Mouse (Mus musculus): ENCODE results near the gene Pex11g. TPM values are rescaled to one million over a fixed set of nuclear protein-coding genes. Genes with fewer than 3 reads are reported as not detected.
A peak's percentile ranks its signal among the peaks of the same experiment; 100 is the strongest.

Pex11g gene
- 4.0 and 5.7 TPM in 2 replicates for polyA plus RNA-seq (2015; fragmentation: Nextera tagmentation; extraction: Ambion mirVana)

DNA sequence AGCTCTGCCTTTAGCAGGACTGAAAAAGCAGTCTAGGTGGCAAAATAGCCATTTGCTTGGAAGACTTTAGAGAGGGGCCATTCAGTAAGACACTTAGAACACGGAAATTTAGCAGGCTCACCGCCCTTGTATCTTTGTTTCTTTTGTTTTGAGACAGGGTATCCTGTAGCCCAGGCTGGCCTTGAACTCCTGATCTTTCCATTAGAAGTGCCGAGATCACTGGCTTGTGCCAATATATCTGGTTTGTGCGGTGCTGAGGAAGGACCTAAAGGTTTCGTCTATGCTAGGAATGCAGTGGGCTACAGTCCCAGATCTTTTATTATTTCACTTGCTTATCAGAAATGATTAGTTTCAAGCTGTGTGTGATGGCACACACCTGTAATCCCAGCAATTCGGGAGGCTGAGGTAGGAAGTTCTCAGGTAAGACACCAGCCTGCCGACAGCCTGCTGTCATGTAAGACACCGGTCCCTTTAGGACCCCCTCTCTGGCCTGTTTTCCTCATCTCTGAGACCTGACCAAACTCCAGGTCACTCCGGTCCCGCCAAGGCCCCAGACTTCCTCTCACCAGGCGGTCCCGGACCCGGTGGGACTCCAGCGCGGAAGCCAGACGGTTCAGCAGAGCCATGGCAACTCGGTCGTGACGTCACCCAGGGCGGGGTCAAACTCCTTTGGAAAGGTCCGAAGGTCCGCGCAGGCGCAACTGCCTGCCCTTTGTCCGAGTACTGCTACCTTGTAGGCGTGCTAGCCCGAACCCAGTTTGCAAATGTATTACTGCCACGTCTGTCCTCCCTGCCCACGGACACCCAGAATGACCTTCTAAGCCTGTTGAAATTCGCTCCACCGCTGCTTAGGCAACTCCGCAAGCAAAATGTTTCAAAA is at the start of gene Pex11g:
Pex11g (minus strand) TSS at position 675 of the 880 bp plus-strand sequence.
- ATAC-seq (ENCODE audit: low FRiP score), result peak; percentile 93
- Histone ChIP-seq H3K36me3 (no peaks in the 10 kb centered on the region), H3K9ac (replicated peaks) (peak within 1 kb of the TSS; percentile 54), H3K27me3 (replicated peaks) (no peaks in the 10 kb centered on the region), H3K4me2 (peak within 1 kb of the TSS; percentile 67), H3K4me3 (replicated peaks) (peak within 1 kb of the TSS; percentile 48), H3K4me1 (peaks cover 12% of the 10 kb centered on the region), H3K9me3 (replicated peaks) (no peaks in the 10 kb centered on the region), H3K27ac (replicated peaks) (peak within 1 kb of the TSS; percentile 82)
- WGBS, result 8% methylated on average over 32 of the region's 32 CpGs

DNA sequence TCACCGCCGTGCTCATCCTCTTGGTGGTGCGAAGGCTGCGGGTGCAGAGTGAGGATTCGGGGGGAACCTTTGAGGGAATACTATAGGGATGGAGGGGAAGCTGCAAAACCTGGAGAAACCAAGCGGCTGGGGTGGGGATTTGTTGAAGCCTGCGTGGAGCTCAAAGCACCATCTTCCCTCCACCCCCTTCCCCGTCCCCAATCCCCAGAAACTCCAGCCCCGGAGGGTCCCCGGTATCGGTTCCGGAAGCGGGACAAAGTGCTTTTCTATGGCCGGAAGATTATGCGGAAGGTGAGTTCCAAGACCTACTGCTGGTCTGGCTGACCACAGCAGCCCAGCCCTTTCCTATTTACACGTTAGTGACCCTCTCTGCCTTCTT is 49.6 kb upstream of the Pex11g start:
- Histone ChIP-seq H3K9me3 (replicated peaks) (no peaks in the 10 kb centered on the region), H3K4me3 (replicated peaks) (peak overlapping the region; percentile 68), H3K27me3 (replicated peaks) (no peaks in the 10 kb centered on the region), H3K9ac (replicated peaks) (peak overlapping the region; percentile 64), H3K4me2 (peak overlapping the region; percentile 83), H3K4me1 (peaks cover 23% of the 10 kb centered on the region), H3K36me3 (peaks cover 29% of the 10 kb centered on the region), H3K27ac (replicated peaks) (peak overlapping the region; percentile 87)
- WGBS, result 12% methylated on average over 16 of the region's 16 CpGs
- peak; percentile 35 for ATAC-seq (ENCODE audit: low FRiP score)

DNA sequence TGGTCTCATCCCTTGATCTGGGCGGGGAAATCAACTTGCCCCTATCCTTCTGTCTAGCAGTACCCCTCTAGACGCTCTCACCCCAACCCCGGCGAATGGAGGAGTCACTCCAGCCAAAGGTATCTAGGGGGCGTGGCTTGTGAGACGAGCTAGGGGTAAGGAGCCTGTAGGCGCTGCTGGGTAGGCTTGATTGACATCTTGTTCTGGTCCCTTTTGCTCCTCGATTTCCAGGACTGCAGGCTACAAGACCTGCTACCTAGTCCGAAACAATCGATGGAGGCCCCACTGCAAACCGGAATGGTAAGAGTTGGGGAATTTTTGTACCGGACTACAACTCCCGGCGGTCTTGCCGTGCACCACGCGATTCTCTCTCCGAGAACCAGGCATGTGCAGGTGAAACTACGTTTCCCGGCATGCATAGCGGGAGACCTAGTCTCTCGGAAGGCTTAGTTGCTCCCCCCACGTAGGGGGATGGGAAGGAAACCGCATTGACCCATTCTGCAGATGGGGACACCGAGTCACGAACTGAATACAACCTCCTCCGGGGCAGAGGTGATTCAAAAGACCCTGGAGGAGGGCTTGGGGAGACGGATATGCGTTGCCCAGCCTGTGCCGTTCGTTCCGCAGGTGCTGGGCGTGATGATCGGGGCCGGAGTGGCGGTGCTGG is 49.1 kb upstream of the Pex11g start:
- no peaks in the 10 kb centered on the region for H3K27me3 ChIP-seq (replicated peaks)
- H3K36me3 ChIP-seq, result peaks cover 30% of the 10 kb centered on the region
- H3K9ac ChIP-seq (replicated peaks), result peak overlapping the region; percentile 64
- H3K27ac ChIP-seq (replicated peaks), result peak overlapping the region; percentile 87
- peak overlapping the region; percentile 83 for H3K4me2 ChIP-seq
- WGBS, result 2% methylated on average over 36 of the region's 36 CpGs
- H3K9me3 ChIP-seq (replicated peaks), result no peaks in the 10 kb centered on the region
- peaks cover 23% of the 10 kb centered on the region for H3K4me1 ChIP-seq
- ATAC-seq (ENCODE audit: low FRiP score), result peak; percentile 88
- peak overlapping the region; percentile 68 for H3K4me3 ChIP-seq (replicated peaks)

DNA sequence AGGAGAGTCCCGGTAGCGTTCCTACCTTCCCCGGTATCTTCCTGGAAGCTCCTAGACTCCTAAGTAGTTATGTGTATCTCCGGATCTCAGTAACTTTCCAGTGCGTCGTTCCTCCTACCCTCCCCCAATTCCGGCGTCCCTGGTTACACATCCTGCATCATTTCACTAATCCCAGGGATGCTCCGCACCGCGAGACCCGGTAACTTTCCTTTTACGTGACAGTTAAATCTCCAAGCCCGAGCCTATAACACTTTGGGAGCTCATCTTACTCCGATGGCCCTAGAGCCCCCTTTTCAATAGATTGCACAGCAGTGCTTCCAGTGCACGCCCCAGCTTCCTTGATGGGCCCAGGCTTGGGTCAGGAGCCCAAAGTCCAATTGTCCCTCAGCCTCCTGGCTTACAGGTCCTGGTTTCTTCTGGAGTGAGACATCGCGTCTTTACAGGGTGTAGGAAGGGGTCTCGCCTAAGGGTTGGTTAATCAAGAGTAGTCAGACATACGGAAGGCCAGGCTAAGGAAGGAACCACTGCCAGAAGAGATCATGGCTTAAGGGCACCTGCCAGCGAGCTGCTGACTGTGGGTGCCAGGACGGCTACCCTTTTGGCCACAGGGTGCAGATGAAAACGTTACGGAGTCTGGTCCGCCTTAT is 48.4 kb upstream of the Pex11g start:
- WGBS, result 1% methylated on average over 25 of the region's 25 CpGs
- H3K4me2 ChIP-seq, result peak overlapping the region; percentile 83
- ATAC-seq (ENCODE audit: low FRiP score), result peak; percentile 35
- H3K27me3 ChIP-seq (replicated peaks), result no peaks in the 10 kb centered on the region
- H3K27ac ChIP-seq (replicated peaks), result peak overlapping the region; percentile 87
- H3K4me1 ChIP-seq, result peaks cover 23% of the 10 kb centered on the region
- no peaks in the 10 kb centered on the region for H3K9me3 ChIP-seq (replicated peaks)
- H3K9ac ChIP-seq (replicated peaks), result peak overlapping the region; percentile 64
- H3K36me3 ChIP-seq, result peaks cover 31% of the 10 kb centered on the region
- H3K4me3 ChIP-seq (replicated peaks), result peak overlapping the region; percentile 68

DNA sequence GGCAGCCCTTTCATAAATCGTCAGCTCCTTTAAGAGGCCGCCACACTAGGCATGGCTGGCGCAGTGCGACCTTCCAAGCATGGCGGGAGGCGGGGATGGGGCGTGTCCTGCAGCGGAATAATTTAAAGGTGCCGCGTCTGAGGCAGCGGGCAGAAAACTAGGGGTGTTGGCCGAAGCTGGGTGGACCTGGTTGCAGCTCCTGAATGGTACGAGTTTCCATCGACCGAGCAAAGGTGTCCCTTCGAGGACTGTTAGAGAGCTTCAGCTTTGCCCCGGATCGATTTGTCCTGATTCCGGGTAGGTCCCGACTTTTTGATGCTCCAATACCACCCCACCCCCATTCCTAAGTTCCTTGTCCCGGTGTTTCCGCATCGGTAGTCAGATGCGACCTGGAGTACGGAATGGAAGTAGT is 47.8 kb upstream of the Pex11g start, which contains the start of gene Pnpla6:
Pnpla6 (plus strand) TSS at position 125 of the 412 bp plus-strand sequence.
- H3K9me3 ChIP-seq (replicated peaks), result no peaks in the 10 kb centered on the region
- peak within 1 kb of the TSS; percentile 87 for H3K27ac ChIP-seq (replicated peaks)
- peak within 1 kb of the TSS; percentile 64 for H3K9ac ChIP-seq (replicated peaks)
- ATAC-seq (ENCODE audit: low FRiP score), result peak; percentile 79
- peak within 1 kb of the TSS; percentile 83 for H3K4me2 ChIP-seq
- H3K27me3 ChIP-seq (replicated peaks), result no peaks in the 10 kb centered on the region
- WGBS, result under 1% methylated on average over 25 of the region's 25 CpGs
- H3K36me3 ChIP-seq, result peaks cover 37% of the 10 kb centered on the region
- H3K4me3 ChIP-seq (replicated peaks), result peak within 1 kb of the TSS; percentile 68
- H3K4me1 ChIP-seq, result peaks cover 23% of the 10 kb centered on the region

DNA sequence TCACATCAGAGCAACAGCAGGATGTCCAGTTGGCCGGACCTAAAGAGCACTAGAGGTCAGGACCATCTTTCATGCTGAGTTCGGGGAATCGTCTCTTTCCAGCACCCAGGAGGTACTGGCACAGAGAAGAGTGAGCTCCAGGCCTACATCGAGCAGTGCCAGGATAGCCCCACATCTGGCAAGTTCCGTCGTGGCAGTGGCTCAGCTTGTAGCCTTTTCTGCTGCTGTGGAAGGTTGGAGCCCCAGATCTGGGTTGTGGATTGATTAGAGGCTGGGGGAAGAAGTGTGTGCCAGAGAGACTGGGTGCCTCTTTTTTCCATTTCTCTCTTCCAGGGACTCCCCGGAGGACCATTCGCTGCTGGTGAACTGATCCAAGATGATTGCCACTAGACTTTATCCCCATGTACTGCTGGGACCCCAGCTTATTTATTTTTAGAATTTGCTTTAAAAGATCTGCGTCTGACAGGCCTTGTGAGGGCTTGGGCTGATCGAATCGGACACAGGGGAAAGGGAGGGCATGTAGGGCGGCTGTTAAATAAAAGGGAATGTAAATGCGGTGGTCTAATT is 47.3 kb upstream of the Pex11g start:
- ATAC-seq (ENCODE audit: low FRiP score), result no peak; the same call in 1 of the 2 replicates
- peak overlapping the region; percentile 68 for H3K4me3 ChIP-seq (replicated peaks)
- H3K4me2 ChIP-seq, result peak overlapping the region; percentile 83
- H3K36me3 ChIP-seq, result peaks cover 42% of the 10 kb centered on the region
- 32% methylated on average over 13 of the region's 13 CpGs for WGBS
- H3K9me3 ChIP-seq (replicated peaks), result no peaks in the 10 kb centered on the region
- H3K9ac ChIP-seq (replicated peaks), result peak overlapping the region; percentile 64
- H3K27me3 ChIP-seq (replicated peaks), result no peaks in the 10 kb centered on the region
- peaks cover 23% of the 10 kb centered on the region for H3K4me1 ChIP-seq
- peak overlapping the region; percentile 87 for H3K27ac ChIP-seq (replicated peaks)

DNA sequence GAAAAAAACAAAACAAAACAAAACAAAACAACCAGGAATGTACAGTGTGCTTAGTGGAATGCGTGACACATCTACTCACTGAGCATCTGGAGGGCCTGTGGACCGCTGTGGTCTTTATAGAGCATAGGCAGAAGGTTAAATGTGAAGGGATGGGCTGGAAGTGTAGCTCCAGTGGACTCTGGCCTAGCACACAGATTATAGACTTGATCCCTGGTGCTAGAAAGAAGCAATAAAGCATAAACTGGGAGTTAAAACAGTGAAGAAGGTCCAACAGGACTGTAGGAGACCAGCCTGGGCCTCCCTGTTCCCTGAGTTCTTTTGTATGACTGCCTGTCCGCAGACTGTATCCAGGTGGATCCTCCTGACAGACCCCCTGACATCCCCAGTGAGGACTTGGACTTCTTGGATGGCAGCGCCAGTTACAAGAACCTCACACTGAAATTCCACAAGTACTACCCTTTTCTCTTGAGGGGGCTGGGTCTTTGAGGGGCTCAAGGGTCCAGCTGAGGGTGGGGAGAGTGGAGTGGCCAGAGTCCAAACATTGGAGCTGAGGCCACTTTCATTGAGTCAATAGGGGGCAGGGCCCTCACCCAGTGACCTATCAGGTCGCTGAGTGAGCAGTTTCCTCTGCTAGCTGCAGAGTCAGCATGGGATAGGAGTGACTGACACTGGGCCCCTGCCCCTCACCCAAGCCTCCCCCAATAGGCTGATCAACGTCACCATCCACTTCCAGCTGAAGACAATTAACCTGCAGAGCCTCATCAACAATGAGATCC is 40.7 kb upstream of the Pex11g start:
- no peaks in the 10 kb centered on the region for H3K9me3 ChIP-seq (replicated peaks)
- H3K4me3 ChIP-seq (replicated peaks), result no peak overlapping the region
- H3K4me1 ChIP-seq, result no peaks in the 10 kb centered on the region
- WGBS, result 88% methylated on average over 6 of the region's 6 CpGs
- no peak overlapping the region for H3K4me2 ChIP-seq
- no peak overlapping the region for H3K27ac ChIP-seq (replicated peaks)
- H3K36me3 ChIP-seq, result peaks cover 71% of the 10 kb centered on the region
- ATAC-seq (ENCODE audit: low FRiP score), result no peak
- no peaks in the 10 kb centered on the region for H3K27me3 ChIP-seq (replicated peaks)
- H3K9ac ChIP-seq (replicated peaks), result no peak overlapping the region

DNA sequence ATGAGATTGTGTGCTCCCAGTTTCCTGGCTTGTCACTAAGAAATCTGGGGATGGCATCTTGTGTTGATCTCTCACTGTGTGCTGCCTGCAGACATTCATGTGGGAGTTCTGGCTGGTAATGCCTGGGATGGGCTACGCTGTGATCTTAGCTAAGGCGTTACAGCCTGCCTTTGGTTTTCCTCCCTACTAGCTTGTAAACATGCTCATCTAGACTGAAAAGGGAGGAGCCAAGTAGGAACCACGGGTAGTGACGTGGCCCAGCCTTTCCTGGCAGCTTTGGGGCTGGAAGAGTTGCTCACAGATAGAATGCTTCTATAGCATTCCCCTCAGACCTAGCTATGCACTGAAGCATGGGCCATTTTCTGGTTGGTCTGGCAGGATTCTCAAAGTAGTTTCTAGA is 34.7 kb upstream of the Pex11g start:
- Histone ChIP-seq H3K27ac (replicated peaks) (no peak overlapping the region), H3K9me3 (replicated peaks) (no peaks in the 10 kb centered on the region), H3K36me3 (peaks cover 27% of the 10 kb centered on the region), H3K4me2 (peak overlapping the region; percentile 19; the same call in 1 of the 2 replicates), H3K27me3 (replicated peaks) (no peaks in the 10 kb centered on the region), H3K9ac (replicated peaks) (no peak overlapping the region), H3K4me1 (peaks cover 33% of the 10 kb centered on the region), H3K4me3 (replicated peaks) (no peak overlapping the region)
- no peak for ATAC-seq (ENCODE audit: low FRiP score)
- 73% methylated on average over 4 of the region's 4 CpGs for WGBS

DNA sequence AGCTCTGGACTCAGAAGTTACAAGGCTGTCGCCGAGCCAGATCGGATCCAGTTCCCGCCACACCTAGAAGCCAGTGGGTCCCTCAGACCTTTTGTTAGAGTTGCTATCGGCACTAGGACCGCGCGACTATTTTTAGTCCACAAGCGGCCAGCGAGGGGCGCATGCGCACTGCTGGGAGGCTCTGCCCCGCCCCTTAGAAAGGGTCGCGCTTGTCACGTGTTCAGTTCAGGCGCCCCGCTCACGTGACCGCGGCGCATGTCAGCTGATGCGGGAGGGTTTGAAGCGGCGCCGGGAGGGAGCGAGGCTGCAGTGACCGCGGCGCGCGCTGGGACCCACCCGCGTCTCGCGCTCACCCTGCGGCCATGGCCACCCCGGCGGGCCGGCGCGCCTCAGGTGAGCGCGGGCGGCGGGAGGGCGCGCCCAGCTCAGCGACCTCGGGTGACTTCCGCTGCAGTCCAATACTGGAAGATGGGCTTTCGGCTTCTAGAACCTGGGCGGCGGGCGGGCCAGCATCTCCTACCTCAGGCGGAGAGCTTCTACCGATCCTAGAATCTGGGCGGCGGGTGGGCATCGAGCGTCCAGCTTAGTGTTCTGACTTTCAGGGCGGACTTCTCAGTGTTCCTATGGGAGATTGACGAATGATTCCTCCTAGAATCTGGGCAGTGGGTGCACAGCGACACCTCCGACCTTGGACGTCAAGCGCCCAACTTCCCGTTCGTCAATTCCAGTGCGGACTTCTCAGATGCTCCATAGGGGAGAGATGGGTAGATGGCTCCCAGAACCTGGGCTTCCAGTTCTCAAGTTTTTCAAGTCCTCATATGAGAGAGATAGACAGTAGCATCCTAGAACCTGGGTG is 33.0 kb upstream of the Pex11g start, which contains the start of gene Mcoln1:
Mcoln1 (plus strand) TSS at position 223 of the 856 bp plus-strand sequence.
- Histone ChIP-seq H3K4me3 (replicated peaks) (peak within 1 kb of the TSS; percentile 89), H3K9ac (replicated peaks) (peak within 1 kb of the TSS; percentile 86), H3K4me1 (peaks cover 47% of the 10 kb centered on the region), H3K36me3 (peaks cover 31% of the 10 kb centered on the region), H3K4me2 (peak within 1 kb of the TSS; percentile 74), H3K9me3 (replicated peaks) (no peaks in the 10 kb centered on the region), H3K27ac (replicated peaks) (peak within 1 kb of the TSS; percentile 91), H3K27me3 (replicated peaks) (no peaks in the 10 kb centered on the region)
- peak; percentile 91 for ATAC-seq (ENCODE audit: low FRiP score)
- under 1% methylated on average over 69 of the region's 70 CpGs for WGBS

DNA sequence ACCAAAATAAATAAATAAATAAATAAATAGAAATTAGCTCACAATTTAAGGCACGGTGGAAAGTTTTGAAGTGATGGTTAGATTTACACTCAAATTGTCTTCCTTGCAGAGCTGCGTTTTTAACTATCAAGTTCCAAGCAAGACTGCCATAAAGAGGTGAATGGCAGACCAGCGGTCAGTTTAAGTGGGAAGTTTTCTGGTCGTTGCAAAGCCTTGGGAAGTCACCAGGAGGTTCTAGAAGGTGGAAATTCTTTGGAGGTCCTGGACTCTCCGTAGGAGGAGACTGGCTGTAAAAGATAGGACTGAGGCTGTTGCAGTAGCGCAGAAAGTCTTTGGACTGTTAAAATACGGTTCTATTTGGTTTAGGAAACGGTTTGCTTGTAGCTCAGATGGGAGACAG is 32.3 kb upstream of the Pex11g start:
- peaks cover 49% of the 10 kb centered on the region for H3K4me1 ChIP-seq
- peak overlapping the region; percentile 64 for H3K9ac ChIP-seq (replicated peaks)
- H3K27me3 ChIP-seq (replicated peaks), result no peaks in the 10 kb centered on the region
- 3% methylated on average over 8 of the region's 8 CpGs for WGBS
- no peak; the same call in 1 of the 2 replicates for ATAC-seq (ENCODE audit: low FRiP score)
- H3K36me3 ChIP-seq, result peaks cover 38% of the 10 kb centered on the region
- peak overlapping the region; percentile 74 for H3K4me2 ChIP-seq
- H3K27ac ChIP-seq (replicated peaks), result peak overlapping the region; percentile 91
- peak overlapping the region; percentile 89 for H3K4me3 ChIP-seq (replicated peaks)
- no peaks in the 10 kb centered on the region for H3K9me3 ChIP-seq (replicated peaks)

All from neural tube, embryonic 15.5 days (tissue).